Mouse (Mus musculus) neural tube, embryonic 10.5 days (tissue): ENCODE measurements around the gene Lck.

Experiments
- DNase-seq: peaks from one replicate; pipeline ENCODE4 v3.0.0-alpha.2; 2017; ENCODE audit warnings: low spot score; ENCODE audit errors: extremely low spot score

Gene Lck

GRCm38 (mm10) chr4:129585773-129586172, 12.3 kb upstream of the Lck start:
- no peak for DNase-seq

GRCm38 (mm10) chr4:129584884-129585608, 11.6 kb upstream of the Lck start:
- DNase-seq = peak; percentile 86

- DNase-seq = no peak
Measured at GRCm38 (mm10) chr4:129584370-129584769, 10.9 kb upstream of the Lck start.

- no peak for DNase-seq
Measured at GRCm38 (mm10) chr4:129582251-129582650, 8.8 kb upstream of the Lck start.

GRCm38 (mm10) chr4:129580347-129580746, 6.9 kb upstream of the Lck start:
- no peak for DNase-seq

- DNase-seq = no peak
Measured at GRCm38 (mm10) chr4:129578466-129578865, 5.0 kb upstream of the Lck start, which contains the start of gene Fam167b. TSS of gene Fam167b (minus strand) at chr4:129578549.

GRCm38 (mm10) chr4:129577688-129578087, 4.2 kb upstream of the Lck start:
- DNase-seq = no peak

GRCm38 (mm10) chr4:129576863-129577491, 3.5 kb upstream of the Lck start:
- peak; percentile 70 for DNase-seq

- DNase-seq = no peak
Measured at GRCm38 (mm10) chr4:129575171-129575844, 1.9 kb upstream of the Lck start.

GRCm38 (mm10) chr4:129573093-129573370, 409 bp downstream of the Lck start:
- no peak for DNase-seq

GRCm38 (mm10) chr4:129572236-129573092, 977 bp downstream of the Lck start:
- no peak for DNase-seq

- DNase-seq = no peak
Measured at GRCm38 (mm10) chr4:129571551-129572084, 1.8 kb downstream of the Lck start.

GRCm38 (mm10) chr4:129570028-129570427, 3.4 kb downstream of the Lck start:
- no peak for DNase-seq

GRCm38 (mm10) chr4:129568366-129568765, 5.1 kb downstream of the Lck start:
- DNase-seq = no peak

- DNase-seq = no peak
Measured at GRCm38 (mm10) chr4:129565139-129565538, 8.3 kb downstream of the Lck start.

- peak; percentile 59 for DNase-seq
Measured at GRCm38 (mm10) chr4:129563718-129564117, 9.7 kb downstream of the Lck start.

- no peak for DNase-seq
Measured at GRCm38 (mm10) chr4:129561184-129561583, 12.3 kb downstream of the Lck start.

GRCm38 (mm10) chr4:129558321-129558955, 15.0 kb downstream of the Lck start:
- no peak for DNase-seq

- DNase-seq = no peak
Measured at GRCm38 (mm10) chr4:129557256-129557808, 16.1 kb downstream of the Lck start.

- peak; percentile 93 for DNase-seq
Measured at GRCm38 (mm10) chr4:129556532-129557223, 16.8 kb downstream of the Lck start.
